Mouse (Mus musculus) frontal cortex, adult (tissue): ENCODE data around the gene 2010315B03Rik.
A peak's percentile ranks its signal among the peaks of the same experiment; 100 is the strongest.

ENCODE experiments used
- ATAC-seq: cut with Nextera tagmentation; 2 replicates; pipeline ENCODE4 v1.9.2; 2017; ENCODE audit warnings: mild to moderate bottlenecking, moderate library complexity, mixed read lengths; ENCODE audit not compliant: low TSS enrichment

The 2010315B03Rik gene

DNA sequence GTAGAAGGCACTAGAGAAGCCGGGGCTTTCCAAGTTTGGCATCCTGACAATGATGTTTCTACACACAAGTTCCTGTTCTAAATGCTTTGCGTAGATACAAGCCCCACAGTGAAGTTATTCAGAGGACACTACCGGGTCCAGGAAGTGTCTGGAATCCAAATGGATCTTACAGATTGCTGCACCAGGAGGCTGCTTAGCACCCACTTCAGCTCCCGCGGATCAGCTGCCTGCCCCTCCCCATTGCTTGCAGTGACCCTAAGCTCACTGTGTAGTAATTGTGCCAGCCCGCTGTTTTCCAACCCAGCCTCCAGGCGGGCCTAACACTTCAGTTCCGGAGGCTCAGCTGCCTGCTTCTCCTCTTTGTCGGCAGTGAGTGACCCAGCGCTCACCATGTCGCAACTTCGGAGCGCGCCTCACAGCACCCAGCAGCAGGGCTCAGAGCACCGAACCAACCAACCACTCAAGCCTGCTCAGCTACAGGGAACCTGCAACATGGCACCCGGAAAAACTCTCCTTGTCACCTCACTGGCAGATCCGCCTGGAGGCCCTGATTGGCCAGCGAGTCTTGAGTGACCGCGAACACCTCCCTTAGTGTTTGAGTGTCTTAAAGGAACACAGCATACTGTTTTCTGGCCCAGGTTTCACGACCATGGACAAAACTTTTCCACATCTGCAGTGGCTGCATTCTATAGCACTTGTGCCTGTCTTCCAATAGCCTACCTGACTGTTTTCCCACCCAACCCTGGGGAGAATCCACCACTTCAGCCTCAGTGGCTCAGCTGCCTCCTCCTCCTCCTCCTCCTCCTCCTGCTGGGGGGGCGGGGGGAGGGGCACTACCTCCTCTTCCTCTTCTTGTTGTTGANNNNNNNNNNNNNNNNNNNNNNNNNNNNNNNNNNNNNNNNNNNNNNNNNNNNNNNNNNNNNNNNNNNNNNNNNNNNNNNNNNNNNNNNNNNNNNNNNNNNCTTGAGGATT, at the start of gene 2010315B03Rik:
Gene 2010315B03Rik (minus strand): TSS at position 526 of the 972 bp plus-strand sequence.
- peak; percentile 100 for ATAC-seq

DNA sequence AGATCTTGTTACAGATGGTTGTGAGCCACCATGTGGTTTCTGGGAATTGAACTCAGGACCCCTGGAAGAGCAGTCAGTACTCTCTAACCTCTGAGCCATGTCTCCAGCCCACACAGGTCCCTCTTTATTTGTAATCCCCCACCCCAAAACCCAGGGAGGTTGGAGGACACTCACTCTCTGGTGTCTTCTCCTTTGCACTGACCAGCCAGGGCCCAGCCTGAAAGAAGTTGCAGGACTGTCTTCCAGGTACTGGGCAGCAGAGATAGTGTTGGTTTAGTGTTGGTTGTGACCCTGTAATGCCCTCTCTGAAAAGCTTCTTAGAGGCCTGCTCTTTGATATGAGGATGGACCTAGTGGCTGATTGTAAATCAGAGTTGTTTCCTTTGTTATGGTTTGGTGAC, 994 bp downstream of the 2010315B03Rik start:
- ATAC-seq = no peak

DNA sequence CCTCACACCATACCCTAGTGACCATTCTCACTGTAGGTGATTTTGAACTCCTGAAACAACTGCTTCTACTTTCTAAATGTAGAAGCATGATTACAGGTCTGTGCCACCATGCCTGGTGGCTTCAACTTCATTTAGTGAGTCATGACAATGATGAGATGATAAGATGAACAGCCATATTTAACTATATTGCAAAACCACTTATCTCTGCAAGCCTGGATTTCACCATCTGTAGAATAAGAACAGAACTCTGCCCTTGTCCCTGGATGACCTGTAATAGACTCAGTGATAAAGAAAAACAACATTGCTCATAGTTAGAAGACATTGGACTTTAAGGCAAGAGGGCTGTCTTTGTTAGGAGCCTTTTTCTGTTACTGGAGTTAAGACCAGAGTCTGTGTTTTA, 24.2 kb downstream of the 2010315B03Rik start:
- ATAC-seq = no peak

DNA sequence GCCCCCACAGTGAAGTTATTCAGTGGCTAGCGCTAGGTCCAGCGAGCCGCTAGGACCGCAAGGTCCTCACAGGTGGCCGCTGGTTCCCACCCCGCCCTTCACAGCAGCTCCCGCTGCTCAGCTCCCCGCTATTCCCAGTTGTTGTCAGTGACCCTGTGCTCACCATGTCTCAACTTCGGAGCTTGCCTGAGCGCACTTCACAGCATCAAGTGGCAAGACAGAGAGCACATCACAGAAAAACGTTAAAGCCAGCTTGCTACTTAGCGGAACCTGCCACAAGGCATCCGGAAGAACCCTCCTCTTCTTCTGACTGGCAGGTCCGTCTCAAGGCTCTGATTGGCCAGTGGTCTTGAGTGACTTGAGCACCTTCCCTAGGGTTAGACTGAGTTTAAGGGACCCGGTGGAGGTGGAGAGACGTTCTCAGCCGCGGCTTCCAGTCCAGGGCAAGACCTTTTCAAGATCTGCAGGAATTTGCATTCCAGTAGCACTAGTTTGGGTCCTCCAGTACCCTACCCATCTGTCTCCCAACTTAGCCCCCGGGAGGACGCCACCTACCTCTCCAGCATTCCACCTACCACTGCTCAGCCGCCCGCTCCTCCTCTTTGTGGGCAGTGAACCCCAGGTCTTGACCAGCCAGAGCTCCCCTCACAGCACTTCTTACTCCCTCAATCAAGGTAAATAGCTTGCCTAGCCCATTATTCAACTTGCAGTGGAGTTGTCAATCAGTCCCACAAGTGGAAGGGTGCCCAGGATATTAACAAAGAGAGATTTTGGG, 30.4 kb downstream of the 2010315B03Rik start:
- ATAC-seq = peak; percentile 100

DNA sequence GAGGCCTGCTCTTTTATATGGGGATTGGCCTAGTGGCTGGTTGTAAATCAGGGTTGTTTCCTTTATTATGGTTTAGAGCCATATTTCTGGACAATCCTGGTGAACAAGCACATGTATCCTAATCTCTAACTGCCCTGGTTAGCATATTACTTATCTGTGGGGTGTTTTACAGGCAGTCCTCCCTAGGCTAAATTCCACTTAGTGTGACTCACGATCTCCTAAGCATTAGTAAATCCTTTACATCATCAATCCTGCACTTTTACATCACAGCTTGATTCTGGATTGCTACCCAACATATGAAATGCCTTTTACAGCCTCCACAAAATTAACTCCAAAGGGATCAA, 31.1 kb downstream of the 2010315B03Rik start:
- peak; percentile 38 for ATAC-seq

DNA sequence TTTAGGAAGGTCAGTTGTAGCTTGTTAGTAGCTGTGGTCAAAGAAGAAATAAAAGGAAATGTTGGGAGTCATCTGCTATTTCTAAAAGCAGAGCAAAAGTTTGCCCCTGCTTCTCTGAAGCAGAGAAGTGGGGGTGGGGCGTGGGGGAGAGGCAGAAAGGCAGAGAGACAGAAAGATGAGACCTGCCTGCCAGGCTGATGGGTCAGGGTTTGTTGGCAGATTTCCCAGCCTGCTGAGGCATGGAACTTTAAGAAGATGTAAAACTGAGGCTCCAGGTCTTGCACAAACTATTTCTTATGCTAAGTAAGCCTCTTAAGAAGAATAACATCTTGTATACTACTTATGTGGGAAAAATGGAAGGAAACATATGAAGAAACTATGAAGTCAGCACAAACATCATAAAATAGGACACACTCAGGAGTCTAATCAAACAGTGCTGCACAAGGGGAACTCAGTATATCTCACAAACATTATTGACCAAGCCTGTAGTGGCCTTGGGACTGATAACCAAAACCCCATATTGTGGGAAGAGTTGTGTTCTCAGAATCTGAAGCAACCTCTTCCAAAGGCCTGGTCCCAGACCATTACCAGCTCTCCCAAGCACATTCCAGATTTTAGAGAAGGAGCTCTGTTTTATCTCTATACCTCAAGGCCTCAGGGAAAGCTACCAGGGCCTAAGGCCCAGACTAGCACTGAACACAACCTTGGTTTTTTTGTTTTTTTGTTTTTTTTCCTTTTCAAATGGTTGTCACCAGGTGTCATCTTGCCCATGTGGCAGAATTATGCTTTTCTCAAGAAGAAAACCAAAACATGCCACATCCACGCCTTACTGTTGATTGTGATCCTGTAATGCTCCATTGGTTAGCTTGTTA, 31.7 kb downstream of the 2010315B03Rik start:
- no peak for ATAC-seq

DNA sequence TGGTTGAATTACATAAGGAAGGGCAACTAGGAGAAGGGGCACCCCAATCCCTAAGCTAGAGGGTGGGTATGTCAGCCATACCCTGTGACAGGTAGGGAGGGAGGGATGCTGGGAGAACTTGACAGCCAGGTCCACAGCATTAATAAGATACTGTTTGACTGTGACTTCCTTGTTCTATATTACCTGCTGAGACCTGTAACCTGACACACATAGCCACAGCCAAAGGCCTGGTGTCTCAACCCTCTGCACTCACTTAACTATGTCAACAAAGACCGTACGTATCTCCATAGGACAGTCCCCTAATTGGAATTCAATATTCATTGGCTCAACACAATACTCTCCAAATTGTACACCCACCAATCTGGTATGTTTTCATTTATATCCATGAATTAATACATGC, 33.2 kb downstream of the 2010315B03Rik start:
- ATAC-seq = no peak

DNA sequence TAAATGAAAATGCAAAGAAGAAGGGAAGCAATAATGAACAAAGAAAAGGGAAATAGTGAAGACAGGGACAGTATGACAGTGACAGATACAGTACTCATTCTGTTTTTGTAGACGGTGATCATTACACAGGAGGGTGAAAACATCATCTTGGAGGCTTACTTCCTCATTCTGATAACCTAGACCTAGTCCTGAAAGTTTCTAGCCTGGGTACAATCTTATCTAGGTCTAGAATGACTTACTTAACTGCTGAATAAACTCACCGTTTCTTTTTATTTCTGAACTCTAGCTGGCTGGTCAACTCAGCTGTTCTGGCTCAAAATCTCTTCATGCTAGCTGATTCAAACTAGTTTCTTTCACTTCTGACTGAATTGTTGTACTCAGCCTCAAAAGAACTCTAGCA, 37.4 kb downstream of the 2010315B03Rik start:
- no peak for ATAC-seq

DNA sequence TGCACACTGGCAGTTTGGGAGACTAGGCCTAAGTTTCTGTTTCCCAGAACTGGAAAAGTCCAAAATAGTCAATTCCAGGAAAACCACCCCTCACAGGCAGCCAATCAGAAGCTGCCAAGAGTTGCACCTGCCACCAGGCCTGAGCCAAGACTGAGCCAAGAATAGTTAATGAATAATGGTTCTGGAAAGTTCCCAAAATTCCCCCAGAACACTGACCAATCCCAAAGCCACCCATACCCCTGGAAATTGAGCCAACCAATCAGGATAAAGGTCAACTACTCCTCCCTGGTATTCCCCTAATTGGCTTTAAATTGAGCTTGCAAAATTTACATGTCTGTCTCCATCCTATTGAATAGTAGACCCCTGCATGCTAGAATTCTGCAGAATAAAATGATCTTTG, 39.3 kb downstream of the 2010315B03Rik start:
- no peak for ATAC-seq

- ATAC-seq = no peak
Measured at GRCm38 (mm10) chr9:124267929-124268328, 44.6 kb downstream of the 2010315B03Rik start.

- ATAC-seq = no peak
Measured at GRCm38 (mm10) chr9:124267493-124267892, 45.0 kb downstream of the 2010315B03Rik start.

DNA sequence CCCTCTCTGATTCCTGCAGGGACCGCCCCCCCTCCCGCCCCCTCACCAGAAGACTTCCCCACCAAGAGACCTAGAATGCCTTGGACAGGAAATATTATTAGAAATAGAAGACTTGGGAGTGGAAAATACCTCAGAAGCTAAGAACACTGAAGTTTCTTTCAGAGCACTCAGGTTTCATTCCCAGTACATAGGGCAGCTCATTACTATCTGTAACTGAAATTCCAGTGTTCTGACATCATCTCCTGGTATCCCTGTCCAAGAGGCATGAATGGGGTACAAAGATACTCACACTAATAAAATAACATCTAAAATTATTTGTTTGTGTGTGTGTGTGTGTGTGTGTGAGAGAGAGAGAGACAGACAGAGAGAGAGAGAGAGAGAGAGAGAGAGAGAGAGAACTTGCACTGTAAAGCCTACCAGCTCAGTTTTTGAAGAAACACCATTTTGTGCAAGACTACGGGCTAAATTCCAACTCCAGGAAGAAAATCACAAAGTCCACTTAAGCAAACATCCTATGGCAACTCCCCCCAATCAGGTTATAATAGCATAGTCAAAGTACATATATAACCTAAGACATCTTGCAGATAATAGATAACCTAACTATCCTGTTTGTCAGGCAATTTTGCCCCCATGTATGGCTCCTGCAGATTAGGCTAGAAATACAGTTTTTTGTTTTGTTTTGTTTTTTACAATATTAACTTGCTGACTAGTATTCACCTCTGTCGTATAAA, 49.3 kb downstream of the 2010315B03Rik start:
- no peak for ATAC-seq

DNA sequence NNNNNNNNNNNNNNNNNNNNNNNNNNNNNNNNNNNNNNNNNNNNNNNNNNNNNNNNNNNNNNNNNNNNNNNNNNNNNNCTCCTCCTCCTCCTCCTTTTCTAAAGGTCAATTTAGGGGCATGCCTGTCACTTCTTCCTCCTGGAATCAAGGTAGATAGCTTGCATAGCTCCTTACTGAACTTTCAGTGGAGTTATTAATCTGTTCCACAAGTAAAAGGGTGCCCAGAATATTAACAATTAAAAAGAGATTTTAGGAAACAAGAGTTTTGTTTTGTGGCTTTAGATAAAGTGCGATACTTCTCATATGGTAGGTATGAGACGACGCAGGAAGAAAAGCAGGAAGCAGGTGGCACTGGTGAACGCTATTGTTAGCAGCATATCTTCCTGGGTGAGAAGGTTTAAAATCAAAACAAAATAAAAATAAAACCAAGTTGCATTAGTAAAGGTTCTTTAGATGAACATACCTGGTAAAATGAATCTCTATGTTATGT, 54.4 kb downstream of the 2010315B03Rik start:
- no peak for ATAC-seq

GRCm38 (mm10) chr9:124257200-124258066, 55.1 kb downstream of the 2010315B03Rik start:
- peak; percentile 69 for ATAC-seq

DNA sequence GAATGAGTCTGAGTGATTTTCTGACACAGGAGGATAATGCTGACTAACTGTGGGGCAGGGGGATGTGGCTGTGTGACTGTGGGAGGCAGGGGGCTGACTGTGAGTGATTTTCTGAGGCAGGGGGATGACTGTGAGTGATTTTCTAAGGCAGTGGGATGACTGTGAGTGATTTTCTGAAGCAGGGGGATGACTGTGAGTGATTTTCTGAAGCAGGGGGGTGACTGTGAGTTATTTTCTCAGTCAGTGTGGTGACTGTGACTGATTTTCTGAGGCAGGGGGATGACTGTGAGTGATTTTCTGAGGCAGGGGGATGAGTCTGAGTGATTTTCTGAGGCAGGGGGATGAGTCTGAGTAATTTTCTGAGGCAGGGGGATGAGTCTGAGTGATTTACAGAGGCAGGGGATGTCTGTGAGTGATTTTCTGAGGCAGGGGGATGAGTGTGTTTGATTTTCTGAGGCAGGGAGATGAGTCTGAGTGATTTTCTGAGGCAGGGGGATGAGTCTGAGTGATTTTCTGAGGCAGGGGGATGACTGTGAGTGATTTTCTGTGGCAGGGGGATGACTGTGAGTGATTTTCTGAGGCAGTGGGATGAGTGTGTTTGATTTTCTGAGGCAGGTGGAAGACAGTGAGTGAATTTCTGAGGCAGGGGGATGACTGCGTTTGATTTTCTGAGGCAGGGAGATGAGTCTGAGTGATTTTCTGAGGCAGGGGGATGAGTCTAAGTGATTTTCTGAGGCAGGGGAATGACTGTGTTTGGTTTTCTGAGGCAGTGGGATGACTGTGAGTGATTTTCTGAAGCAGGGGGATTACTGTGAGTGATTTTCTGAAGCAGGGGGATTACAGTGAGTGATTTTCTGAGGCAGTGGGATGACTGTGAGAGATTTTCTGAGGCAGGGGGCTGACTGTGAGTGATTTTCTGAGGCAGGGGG, 56.0 kb downstream of the 2010315B03Rik start:
- peak; percentile 55; the same call in 1 of the 2 replicates for ATAC-seq

DNA sequence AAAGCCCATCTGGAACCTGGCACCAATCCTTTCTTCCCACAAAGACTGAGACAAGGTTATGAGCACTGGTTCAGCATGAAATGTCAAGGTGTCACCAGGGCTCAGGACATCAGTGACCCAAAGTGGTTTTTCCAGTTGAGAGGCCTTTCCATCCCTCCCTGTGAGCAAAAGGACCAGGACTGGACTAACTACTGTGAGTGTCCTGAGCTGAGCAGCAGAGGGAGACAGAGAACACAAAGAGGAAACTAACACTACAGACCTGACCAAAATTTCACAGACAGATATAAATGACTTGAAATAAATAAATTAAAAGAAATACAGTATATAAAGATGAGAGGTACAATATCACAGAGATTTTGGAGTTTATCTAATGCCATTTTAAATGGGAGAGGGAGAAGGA, 61.1 kb downstream of the 2010315B03Rik start:
- no peak for ATAC-seq
